In genomic region chr8:118379657-118380056, GRCm38 (mm10) we compare ENCODE assay signal across 12 mouse cellular contexts.
DNase-seq lines count a peak whose midpoint lies in the region; ATAC-seq and TF ChIP-seq lines count a peak whose summit lies in the region.
"Had no signal": no experiment of that assay in that cellular context is flagged by ENCODE, and none has a peak within 500 bp of the region (broad histone marks: within the 10 kb centered on the region; RNA-seq: fewer than 3 reads in every experiment).

No protein-coding gene starts in this region.

- peak; percentile 52; the same call in 1 of the 2 replicates for ATAC-seq in midbrain, embryonic 11.5 days (ENCODE audit: low FRiP score)

- 64% methylated on average over 3 of the region's 3 CpGs for WGBS in heart, embryonic 10.5 days
- WGBS in midbrain, embryonic 11.5 days, result 35% methylated on average over 3 of the region's 3 CpGs

- H3K4me1 ChIP-seq in heart, embryonic 10.5 days, result peaks cover 50% of the 10 kb centered on the region
- peaks cover 6% of the 10 kb centered on the region for H3K4me1 ChIP-seq in midbrain, embryonic 11.5 days (ENCODE audit: control insufficient read depth, insufficient read depth, low read length)

- H3K4me2 ChIP-seq in midbrain, embryonic 11.5 days, result no peak overlapping the region
- H3K4me2 ChIP-seq: stomach, embryonic 15.5 days had no signal

- H3K36me3 ChIP-seq in heart, embryonic 10.5 days, result no peaks in the 10 kb centered on the region
- no peaks in the 10 kb centered on the region for H3K36me3 ChIP-seq in midbrain, embryonic 11.5 days (ENCODE audit: control insufficient read depth, insufficient read depth, low read length)
- H3K36me3 ChIP-seq: stomach, embryonic 15.5 days had no signal

- H3K4me3 ChIP-seq in heart, embryonic 10.5 days, result no peak overlapping the region
- H3K4me3 ChIP-seq in midbrain, embryonic 11.5 days (ENCODE audit: low read depth, low read length), result no peak overlapping the region
- H3K4me3 ChIP-seq: stomach, embryonic 15.5 days had no signal

- no peak for DNase-seq in heart, embryonic 10.5 days (ENCODE audit: low spot score)
- DNase-seq in heart, postnatal 25 days (ENCODE audit: low spot score), result no peak
- peak; percentile 93 for DNase-seq in brain, embryonic 14.5 days (ENCODE audit: low read depth)
- DNase-seq in frontal cortex, postnatal 14 days (ENCODE audit: low spot score in 2 of 2), result peak; percentile 29 to 34
- DNase-seq in midbrain, embryonic 11.5 days (ENCODE audit: low spot score, missing footprints), result peak; percentile 87
- DNase-seq in thymus, postnatal 36 days, result no peak
- DNase-seq in thymus, postnatal 0 days (ENCODE audit: low spot score), result no peak
- DNase-seq in thymus, postnatal 14 days, result no peak
- DNase-seq: gastrocnemius, postnatal 36 days; kidney, postnatal 36 days had no signal

- TF ChIP-seq CTCF in brain, embryonic 14.5 days (IDR thresholded peaks at IDR 0.05; ENCODE audit: borderline replicate concordance, extremely low read depth, insufficient read depth, insufficient read length), result no peak

- no peaks in the 10 kb centered on the region for H3K27me3 ChIP-seq in heart, embryonic 10.5 days (ENCODE audit: insufficient read depth, poor library complexity, severe bottlenecking)
- H3K27me3 ChIP-seq in midbrain, embryonic 11.5 days (ENCODE audit: control insufficient read depth, insufficient read depth, low read length), result no peaks in the 10 kb centered on the region
- H3K27me3 ChIP-seq: CH12.LX; stomach, embryonic 15.5 days had no signal

- TF ChIP-seq POLR2A in brain, embryonic 14.5 days (IDR thresholded peaks at IDR 0.05; ENCODE audit: borderline replicate concordance, extremely low read depth, insufficient read depth, insufficient read length, poor library complexity, severe bottlenecking), result no peak

- intact Hi-C loops in heart, postnatal 25 days (cut with DNase I), result loop anchor here (5.0 kb wide), 1 partner anchor 92 kb away; no protein-coding TSS in a partner anchor

- H3K27ac ChIP-seq in heart, embryonic 10.5 days, result peak overlapping the region; percentile 81
- no peak overlapping the region for H3K27ac ChIP-seq in midbrain, embryonic 11.5 days (ENCODE audit: low read depth, low read length)
- H3K27ac ChIP-seq: stomach, embryonic 15.5 days had no signal

- H3K9ac ChIP-seq in midbrain, embryonic 11.5 days (ENCODE audit: low read length), result no peak overlapping the region
- H3K9ac ChIP-seq: stomach, embryonic 15.5 days had no signal

- H3K9me3 ChIP-seq in heart, embryonic 10.5 days, result no peaks in the 10 kb centered on the region
- no peaks in the 10 kb centered on the region for H3K9me3 ChIP-seq in midbrain, embryonic 11.5 days (ENCODE audit: control insufficient read depth, low read length)
- H3K9me3 ChIP-seq: stomach, embryonic 15.5 days had no signal

Comparison
In these comparisons a context has a peak if more than half of its experiments do, and no peak if none do; other contexts are left out.
1. DNase-seq: peak in brain, embryonic 14.5 days (single experiment), frontal cortex, postnatal 14 days (2 of 2) and midbrain, embryonic 11.5 days (single experiment); none in heart, embryonic 10.5 days (single experiment), heart, postnatal 25 days (single experiment), thymus, postnatal 36 days (0 of 2), thymus, postnatal 0 days (single experiment) and thymus, postnatal 14 days (single experiment).